Mouse (Mus musculus) liver, embryonic 14.5 days (tissue): ENCODE measurements around the gene Trmt112. TPM values are rescaled to one million over a fixed set of nuclear protein-coding genes. Genes with fewer than 3 reads are reported as not detected.
A peak's percentile ranks its signal among the peaks of the same experiment; 100 is the strongest.

ENCODE experiments used
- ATAC-seq: fragments of 200-750 bp; cut with Nextera tagmentation; 2 replicates; pipeline ENCODE4 v1.8.0; 2017; ENCODE audit warnings: moderate number of reproducible peaks, mild to moderate bottlenecking, moderate library complexity; ENCODE audit not compliant: insufficient read depth
- DNase-seq, 3 experiments: peaks; one replicate each; pipeline ENCODE4 v3.0.0-alpha.2; 2012 to 2013; ENCODE audit warnings: low read depth in 3 of 3, low spot score in 3 of 3
- H3K27ac ChIP-seq: fragments of 300-500 bp; sonication (generic); 2 replicates; pipeline ENCODE4 v1.5.1; 2014; ENCODE audit warnings: moderate library complexity, mild to moderate bottlenecking, control low read depth, inconsistent platforms
- H3K27me3 ChIP-seq: fragments of 300-500 bp; sonication (generic); 2 replicates; pipeline ENCODE4 v1.6.1; 2014; ENCODE audit warnings: mild to moderate bottlenecking, low read length, moderate library complexity; ENCODE audit not compliant: control insufficient read depth, insufficient read depth
- H3K36me3 ChIP-seq: fragments of 300-500 bp; sonication (generic); replicated peaks from 2 replicates; pipeline ENCODE4 v1.6.1; 2014; ENCODE audit warnings: low read depth; ENCODE audit not compliant: control insufficient read depth, insufficient read depth
- H3K4me1 ChIP-seq, 2 experiments: fragments of 200-500 bp in 1 of 2; fragments of 300-500 bp in 1 of 2; sonication (generic) in 1 of 2; replicated peaks; 2 replicates each; pipeline ENCODE4 v1.6.1; 2012 to 2014; ENCODE audit warnings: antibody characterized with exemption in 1 of 2, inconsistent platforms in 1 of 2, low read length in 1 of 2; ENCODE audit not compliant: control insufficient read depth in 2 of 2, insufficient read depth in 2 of 2
- H3K4me2 ChIP-seq: fragments of 300-500 bp; sonication (generic); 2 replicates; pipeline ENCODE4 v1.6.1; 2014; ENCODE audit warnings: low read depth, mild to moderate bottlenecking, control low read depth, moderate library complexity
- H3K4me3 ChIP-seq, 2 experiments: fragments of 200-500 bp in 1 of 2; fragments of 300-500 bp in 1 of 2; sonication (generic) in 1 of 2; 2 replicates each; pipeline ENCODE4 v1.5.1; 2012 to 2014; ENCODE audit warnings: low read depth in 2 of 2, low read length in 2 of 2, mild to moderate bottlenecking in 2 of 2, control low read depth in 1 of 2, inconsistent platforms in 1 of 2, moderate library complexity in 1 of 2; ENCODE audit not compliant: insufficient read depth in 1 of 2
- H3K9ac ChIP-seq: fragments of 300-500 bp; sonication (generic); replicated peaks from 2 replicates; pipeline ENCODE4 v1.6.1; 2014; ENCODE audit warnings: mild to moderate bottlenecking, control low read depth, moderate library complexity
- H3K9me3 ChIP-seq: fragments of 300-500 bp; sonication (generic); 2 replicates; pipeline ENCODE4 v1.6.1; 2016; ENCODE audit warnings: low read length, mixed read lengths; ENCODE audit not compliant: control insufficient read depth
- CTCF ChIP-seq: IDR thresholded peaks from 2 replicates; pipeline ENCODE4 v1.5.1; 2016; ENCODE audit warnings: antibody characterized with exemption, low read depth, control low read depth
- EP300 ChIP-seq: IDR thresholded peaks from 2 replicates; pipeline ENCODE4 v1.6.1; 2016; ENCODE audit warnings: antibody characterized with exemption, low read depth
- WGBS: fragments of 180-500 bp; shearing (Covaris S2); extraction: QIAGEN DNeasy Blood & Tissue Kit; methylation state at CpG from one replicate; pipeline ENCODE4 v1.1.7; 2014; ENCODE audit not compliant: insufficient replicate concordance; 5-methylcytosine and 5-hydroxymethylcytosine counted together
- polyA plus RNA-seq, 2 experiments: library from polyadenylated mRNA; depleted of rRNA in 1 of 2; stranded (reverse) in 1 of 2; unstranded in 1 of 2; fragments of >200 nt; fragmentation: Nextera tagmentation in 1 of 2; extraction: Ambion mirVana in 1 of 2; gene quantifications; 2 replicates each; pipeline versions ENCODE4 v1.2.1 to v1.2.3; 2012 to 2014

Trmt112 gene
- polyA plus RNA-seq, 2 experiments, result 69.4 to 77.4 TPM

DNA sequence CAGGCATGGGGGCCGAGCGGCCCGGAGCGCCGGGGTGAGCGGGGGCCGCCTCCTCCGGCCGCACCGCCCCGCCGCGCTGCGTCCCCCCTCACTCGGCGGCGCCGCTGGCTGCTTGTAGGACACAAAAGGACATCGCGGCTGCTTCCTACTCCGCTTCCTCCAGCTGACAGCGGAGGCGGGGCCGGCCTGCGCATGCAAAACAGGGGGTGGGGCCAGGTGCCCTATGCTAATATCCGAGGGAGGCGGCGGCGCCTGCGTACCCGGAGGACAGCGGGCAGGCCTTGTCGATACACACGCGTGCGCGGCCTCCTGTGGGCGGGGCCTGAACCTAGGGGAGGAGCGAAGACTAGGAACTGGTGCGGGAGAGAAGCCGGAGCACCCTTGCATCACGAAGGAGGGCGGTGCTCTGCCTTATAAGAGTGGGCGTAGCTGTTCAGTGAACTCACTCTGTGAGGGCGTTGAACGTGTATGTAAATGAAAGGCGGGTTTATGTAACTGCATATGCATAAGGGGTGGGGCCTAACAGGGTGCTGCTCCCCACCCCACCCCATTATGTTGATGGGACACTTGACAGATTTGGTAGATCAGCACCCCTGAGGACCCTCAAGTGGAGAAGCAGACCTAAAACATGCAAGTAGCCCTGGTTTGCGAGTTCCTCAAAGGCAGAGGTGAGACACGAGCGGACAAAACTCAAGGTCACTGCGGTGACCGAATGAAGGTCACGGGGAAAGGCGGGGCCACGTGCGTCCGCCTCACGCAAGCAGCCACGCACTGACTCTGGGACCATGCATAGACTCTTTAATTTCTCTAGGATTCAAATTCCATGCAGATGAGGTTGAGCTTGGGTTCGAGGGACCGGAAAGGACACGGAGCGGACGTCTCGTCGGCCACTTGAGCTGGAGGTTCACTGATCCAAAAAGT is 12.4 kb downstream of the Trmt112 start, which contains the start of gene Esrra:
Gene Esrra, minus strand, starts transcription at position 167 of the 921 bp plus-strand sequence.
- ATAC-seq, result peak; percentile 93
- TF ChIP-seq EP300, result no peak
- TF ChIP-seq CTCF, result 0 out of 2 replicates have a peak, but pooled peaks have one; percentile 12
- Histone ChIP-seq H3K27ac (peak within 1 kb of the TSS; percentile 41), H3K4me3 (peak within 1 kb of the TSS; percentile 67 to 82), H3K9ac (peak within 1 kb of the TSS; percentile 82), H3K27me3 (peaks cover 33% of the 10 kb centered on the region), H3K4me1 (peaks cover 7 to 13% of the 10 kb centered on the region in 2 experiments), H3K36me3 (no peaks in the 10 kb centered on the region), H3K4me2 (peak within 1 kb of the TSS; percentile 96), H3K9me3 (no peaks in the 10 kb centered on the region)
- WGBS, result under 1% methylated on average over 57 of the region's 66 CpGs
- peak; percentile 99 to 100 (median 99) for DNase-seq

DNA sequence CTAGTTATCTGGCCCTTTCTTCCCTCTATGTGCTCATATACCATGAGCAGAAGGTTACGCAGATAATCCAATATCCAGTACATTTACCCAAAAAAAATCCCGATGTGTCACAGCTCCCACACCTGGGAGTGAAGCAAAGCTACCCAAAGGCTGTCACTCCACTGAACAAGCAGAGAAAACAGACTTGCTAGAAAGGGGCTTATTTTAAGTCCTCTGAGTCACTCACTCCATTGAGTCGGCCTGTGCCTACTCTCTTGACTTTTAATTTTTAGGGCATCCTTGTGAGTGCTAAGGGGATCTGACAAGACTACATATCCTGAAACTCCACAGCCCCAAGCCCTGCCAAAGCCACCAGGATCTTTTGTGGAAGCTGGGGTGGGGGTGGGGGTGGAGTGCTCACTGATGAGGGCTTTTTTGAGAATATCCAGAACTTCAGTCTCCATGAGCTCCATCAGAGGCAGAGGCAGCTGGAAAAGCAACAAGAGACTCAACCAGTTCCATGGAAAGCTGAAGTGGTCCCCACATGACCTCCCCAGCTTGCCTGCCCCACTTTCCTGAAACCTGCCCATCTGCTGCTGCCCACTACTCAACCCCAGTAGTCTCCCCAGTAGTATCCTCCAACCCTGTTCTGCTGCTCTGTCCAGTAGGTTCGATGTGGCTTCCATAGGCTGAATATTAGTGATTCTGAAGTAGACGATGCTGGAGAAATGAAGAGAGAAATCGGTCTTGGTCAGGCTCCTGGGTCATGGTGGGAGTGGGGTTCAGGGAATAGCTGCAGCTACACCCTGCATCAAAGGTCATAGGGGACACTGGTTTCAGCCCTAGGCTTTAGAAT is 13.6 kb downstream of the Trmt112 start:
- 56% methylated on average over 6 of the region's 6 CpGs for WGBS
- peaks cover 45% of the 10 kb centered on the region for H3K27me3 ChIP-seq
- H3K4me2 ChIP-seq, result peak overlapping the region; percentile 96
- peak overlapping the region; percentile 58 for H3K9ac ChIP-seq
- peaks cover 7 to 13% of the 10 kb centered on the region in 2 experiments for H3K4me1 ChIP-seq
- no peaks in the 10 kb centered on the region for H3K9me3 ChIP-seq
- TF ChIP-seq EP300 (no peak), CTCF (no peak)
- no peaks in the 10 kb centered on the region for H3K36me3 ChIP-seq
- peak overlapping the region in 1 of 2 experiments; percentile 82; a peak in 1 of 4 replicates for H3K4me3 ChIP-seq
- ATAC-seq (no peak), DNase-seq (no peak)
- H3K27ac ChIP-seq, result no peak overlapping the region

DNA sequence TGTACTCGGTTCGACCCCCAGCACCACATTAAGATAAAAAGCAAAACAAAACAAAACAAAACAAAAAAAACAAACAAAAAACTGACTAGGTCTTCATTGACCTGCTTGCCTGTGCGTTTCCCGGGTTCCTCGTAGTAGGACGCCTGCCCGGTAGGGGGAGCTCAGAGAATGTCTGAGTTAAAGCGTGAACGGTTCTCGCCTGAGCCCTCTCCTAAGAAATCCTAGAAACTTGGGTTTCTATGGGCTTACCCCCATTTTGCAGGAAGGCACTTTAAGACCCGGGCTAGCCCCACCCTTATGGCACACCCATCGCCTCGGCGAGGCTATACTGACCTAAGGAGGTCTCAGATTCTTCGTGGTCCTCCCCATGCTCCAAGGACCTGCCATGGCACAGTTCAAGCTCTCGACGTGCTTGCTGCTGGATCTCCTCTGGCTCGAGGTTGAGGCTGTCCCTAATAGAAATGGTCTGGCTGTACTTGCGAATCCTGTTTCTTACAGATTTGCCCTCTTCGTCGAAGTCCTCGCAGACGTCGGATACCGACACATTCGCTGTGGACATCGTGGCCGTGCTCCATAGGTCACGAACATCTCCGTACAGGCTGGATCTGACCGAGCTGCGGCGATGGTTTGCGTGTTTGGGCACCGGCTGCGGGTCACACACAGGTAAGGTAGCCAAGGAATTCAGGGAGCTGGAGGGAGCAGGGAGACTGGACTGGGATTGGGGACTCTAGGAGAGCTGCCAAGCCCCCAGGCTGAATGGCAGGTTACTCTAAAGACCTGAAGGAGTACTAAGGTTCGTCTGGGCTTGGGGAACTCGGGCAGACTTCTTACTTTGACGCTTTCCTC is 15.2 kb downstream of the Trmt112 start:
- Histone ChIP-seq H3K9ac (no peak overlapping the region), H3K9me3 (no peaks in the 10 kb centered on the region), H3K4me2 (peak overlapping the region; percentile 30), H3K27me3 (peaks cover 58% of the 10 kb centered on the region), H3K36me3 (no peaks in the 10 kb centered on the region), H3K4me3 (no peak overlapping the region), H3K4me1 (peaks cover 7 to 13% of the 10 kb centered on the region in 2 experiments), H3K27ac (no peak overlapping the region)
- no peak for TF ChIP-seq EP300
- peak; percentile 85 for TF ChIP-seq CTCF
- ATAC-seq (no peak), DNase-seq (no peak)
- 3% methylated on average over 39 of the region's 39 CpGs for WGBS

DNA sequence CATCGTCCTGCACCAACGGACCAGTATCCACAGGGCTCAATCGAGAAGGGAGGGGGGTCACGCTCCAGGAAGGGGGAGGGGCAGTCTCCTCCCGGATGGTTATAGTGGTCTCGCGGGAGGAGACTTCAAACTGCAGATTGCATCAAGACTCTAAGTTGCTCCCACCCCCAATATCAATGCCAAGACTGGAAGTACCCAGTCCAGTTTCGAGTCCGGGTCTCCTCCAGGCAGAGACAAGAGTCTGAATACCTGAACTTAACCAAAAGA is 15.7 kb downstream of the Trmt112 start, which contains the start of gene Catsperz:
Gene Catsperz, minus strand, starts transcription at position 74 of the 267 bp plus-strand sequence.
- Histone ChIP-seq H3K27me3 (peaks cover 61% of the 10 kb centered on the region), H3K9ac (no peak within 1 kb of the TSS), H3K4me3 (no peak within 1 kb of the TSS), H3K9me3 (no peaks in the 10 kb centered on the region), H3K27ac (no peak within 1 kb of the TSS), H3K4me2 (peak within 1 kb of the TSS; percentile 30), H3K4me1 (peaks cover 7 to 13% of the 10 kb centered on the region in 2 experiments), H3K36me3 (no peaks in the 10 kb centered on the region)
- DNase-seq, result no peak
- TF ChIP-seq CTCF (no peak), EP300 (no peak)
- no peak for ATAC-seq
- WGBS, result 6% methylated on average over 9 of the region's 9 CpGs
